Mouse (Mus musculus): Measurements from ENCODE around the gene Dock9.
A peak's percentile ranks its signal among the peaks of the same experiment; 100 is the strongest.
"Not testable (repeated sequence)": the region's sequence is repeated elsewhere in the genome, so short reads cannot be mapped to it uniquely, and the experiment has no call there.

Gene Dock9

GRCm38 (mm10) chr14:121727996-121728395 is 69.6 kb downstream of the Dock9 start:
- no peaks in the 10 kb centered on the region for H3K27me3 ChIP-seq (ENCODE audit: insufficient read depth, low read length)
- H3K9me3 ChIP-seq (ENCODE audit: low read length), result no peaks in the 10 kb centered on the region
- peaks cover 46% of the 10 kb centered on the region for H3K4me1 ChIP-seq (replicated peaks; ENCODE audit: low read depth, low read length)
- no peak overlapping the region for H3K4me3 ChIP-seq (replicated peaks; ENCODE audit: low read length)
- TF ChIP-seq CTCF (conservative IDR thresholded peaks at IDR 0.05; ENCODE audit: low read length), result no peak
- no peak for TF ChIP-seq POU5F1 (IDR thresholded peaks at IDR 0.05; ENCODE audit: borderline replicate concordance, low read length)
- TF ChIP-seq NANOG (IDR thresholded peaks at IDR 0.05; ENCODE audit: borderline replicate concordance, low read length), result no peak
- no peaks in the 10 kb centered on the region for H3K36me3 ChIP-seq (ENCODE audit: insufficient read depth, low read length)

DNA sequence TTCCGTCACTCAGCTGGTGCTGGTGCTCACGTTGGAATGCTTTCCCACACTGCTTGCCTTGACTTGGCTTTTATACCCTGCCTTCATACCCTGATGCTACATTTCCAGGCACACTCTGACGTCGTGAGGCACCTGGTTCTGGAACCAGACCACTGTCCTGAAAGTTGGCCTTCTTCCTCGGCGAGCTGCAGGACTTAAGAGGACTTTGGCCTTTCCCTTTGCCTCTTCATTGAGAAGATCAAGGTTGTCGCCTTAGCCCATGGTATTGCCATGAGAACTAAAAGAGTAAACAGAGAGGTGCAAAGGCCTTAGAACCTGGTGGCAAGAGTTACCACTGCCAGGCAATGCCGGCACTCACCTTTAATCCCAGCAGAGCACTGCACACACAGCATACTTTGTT is 73.1 kb downstream of the Dock9 start:
- TF ChIP-seq POU5F1 (IDR thresholded peaks at IDR 0.05; ENCODE audit: borderline replicate concordance, low read length) (no peak), NANOG (IDR thresholded peaks at IDR 0.05; ENCODE audit: borderline replicate concordance, low read length) (no peak), CTCF (conservative IDR thresholded peaks at IDR 0.05; ENCODE audit: low read length) (no peak)
- H3K4me3 ChIP-seq (replicated peaks; ENCODE audit: low read length), result no peak overlapping the region

GRCm38 (mm10) chr14:121722774-121723173 is 74.9 kb downstream of the Dock9 start:
- no peaks in the 10 kb centered on the region for H3K9me3 ChIP-seq (ENCODE audit: low read length)
- H3K36me3 ChIP-seq (ENCODE audit: insufficient read depth, low read length), result no peaks in the 10 kb centered on the region
- no peak overlapping the region for H3K4me3 ChIP-seq (replicated peaks; ENCODE audit: low read length)
- H3K4me1 ChIP-seq (replicated peaks; ENCODE audit: low read depth, low read length), result peaks cover 44% of the 10 kb centered on the region
- TF ChIP-seq NANOG (IDR thresholded peaks at IDR 0.05; ENCODE audit: borderline replicate concordance, low read length) (no peak), CTCF (conservative IDR thresholded peaks at IDR 0.05; ENCODE audit: low read length) (no peak), POU5F1 (IDR thresholded peaks at IDR 0.05; ENCODE audit: borderline replicate concordance, low read length) (no peak)
- H3K27me3 ChIP-seq (ENCODE audit: insufficient read depth, low read length), result no peaks in the 10 kb centered on the region

More for the DNA sequence above, 73.1 kb downstream of the Dock9 start:
- H3K4me1 ChIP-seq (replicated peaks; ENCODE audit: low read depth, low read length), result peaks cover 42% of the 10 kb centered on the region
- no peaks in the 10 kb centered on the region for H3K27me3 ChIP-seq (ENCODE audit: insufficient read depth, low read length)
- H3K9me3 ChIP-seq (ENCODE audit: low read length), result no peaks in the 10 kb centered on the region
- no peaks in the 10 kb centered on the region for H3K36me3 ChIP-seq (ENCODE audit: insufficient read depth, low read length)

GRCm38 (mm10) chr14:121721431-121721830 is 76.2 kb downstream of the Dock9 start:
- no peaks in the 10 kb centered on the region for H3K36me3 ChIP-seq (ENCODE audit: insufficient read depth, low read length)
- no peak overlapping the region for H3K4me3 ChIP-seq (replicated peaks; ENCODE audit: low read length)
- no peaks in the 10 kb centered on the region for H3K27me3 ChIP-seq (ENCODE audit: insufficient read depth, low read length)
- no peaks in the 10 kb centered on the region for H3K9me3 ChIP-seq (ENCODE audit: low read length)
- peaks cover 55% of the 10 kb centered on the region for H3K4me1 ChIP-seq (replicated peaks; ENCODE audit: low read depth, low read length)
- TF ChIP-seq NANOG (IDR thresholded peaks at IDR 0.05; ENCODE audit: borderline replicate concordance, low read length), result no peak
- no peak for TF ChIP-seq CTCF (conservative IDR thresholded peaks at IDR 0.05; ENCODE audit: low read length)
- TF ChIP-seq POU5F1 (IDR thresholded peaks at IDR 0.05; ENCODE audit: borderline replicate concordance, low read length), result no peak

GRCm38 (mm10) chr14:121719638-121720601 is 77.7 kb downstream of the Dock9 start:
- Histone ChIP-seq H3K9me3 (ENCODE audit: low read length) (no peaks in the 10 kb centered on the region), H3K4me1 (replicated peaks; ENCODE audit: low read depth, low read length) (peaks cover 56% of the 10 kb centered on the region), H3K36me3 (ENCODE audit: insufficient read depth, low read length) (no peaks in the 10 kb centered on the region), H3K4me3 (replicated peaks; ENCODE audit: low read length) (no peak overlapping the region), H3K27me3 (ENCODE audit: insufficient read depth, low read length) (no peaks in the 10 kb centered on the region)
- no peak for TF ChIP-seq CTCF (conservative IDR thresholded peaks at IDR 0.05; ENCODE audit: low read length)
- peak; percentile 97 for TF ChIP-seq NANOG (IDR thresholded peaks at IDR 0.05; ENCODE audit: borderline replicate concordance, low read length)

DNA sequence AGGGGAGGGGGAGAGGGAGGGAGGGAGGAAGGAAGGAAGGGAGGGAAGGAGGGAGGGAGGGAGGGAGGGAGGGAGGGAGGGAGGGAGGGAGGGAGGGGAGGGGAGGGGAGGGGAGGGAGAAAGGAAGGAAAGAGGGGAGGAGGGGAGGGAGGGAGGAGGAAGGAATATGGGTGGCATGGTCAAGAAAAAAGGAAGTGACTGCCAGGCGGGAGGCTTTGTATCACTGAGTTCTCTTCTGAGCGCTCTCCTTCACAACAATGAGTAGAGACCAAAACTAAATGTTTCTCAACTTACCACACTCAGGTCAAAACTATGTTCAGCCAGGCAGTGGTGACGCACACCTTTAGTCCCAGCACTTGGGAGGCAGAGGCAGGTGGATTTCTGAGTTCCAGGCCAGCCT is 82.8 kb downstream of the Dock9 start:
- H3K36me3 ChIP-seq (ENCODE audit: insufficient read depth, low read length); H3K27me3 ChIP-seq (ENCODE audit: insufficient read depth, low read length); H3K4me3 ChIP-seq (replicated peaks; ENCODE audit: low read length); H3K9me3 ChIP-seq (ENCODE audit: low read length): not testable (repeated sequence)
- H3K4me1 ChIP-seq (replicated peaks; ENCODE audit: low read depth, low read length), result peaks cover 55% of the 10 kb centered on the region

DNA sequence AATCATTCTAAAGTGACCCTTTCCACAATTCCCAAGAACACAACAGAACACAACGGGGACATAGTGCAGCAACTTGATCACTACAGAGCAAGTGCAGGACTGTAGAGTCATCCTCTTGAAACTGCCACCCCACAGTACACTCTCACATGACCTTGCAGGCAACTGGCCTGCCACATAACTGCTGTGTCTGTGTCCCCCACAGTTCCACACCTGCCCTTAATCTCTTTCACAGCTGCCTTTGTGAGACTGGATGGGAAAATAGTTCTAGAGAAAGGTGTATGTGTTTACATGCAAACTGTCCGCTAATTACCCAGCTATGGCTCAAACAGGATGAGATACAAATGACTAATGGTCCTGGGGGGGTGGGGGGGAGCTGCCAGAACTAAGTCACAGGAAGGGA is 83.4 kb downstream of the Dock9 start:
- Histone ChIP-seq H3K27me3 (ENCODE audit: insufficient read depth, low read length) (no peaks in the 10 kb centered on the region), H3K4me1 (replicated peaks; ENCODE audit: low read depth, low read length) (peaks cover 54% of the 10 kb centered on the region), H3K36me3 (ENCODE audit: insufficient read depth, low read length) (no peaks in the 10 kb centered on the region), H3K9me3 (ENCODE audit: low read length) (no peaks in the 10 kb centered on the region), H3K4me3 (replicated peaks; ENCODE audit: low read length) (no peak overlapping the region)
- TF ChIP-seq POU5F1 (IDR thresholded peaks at IDR 0.05; ENCODE audit: borderline replicate concordance, low read length) (no peak), NANOG (IDR thresholded peaks at IDR 0.05; ENCODE audit: borderline replicate concordance, low read length) (peak; percentile 52; the same call in 1 of the 2 replicates), CTCF (conservative IDR thresholded peaks at IDR 0.05; ENCODE audit: low read length) (no peak)

DNA sequence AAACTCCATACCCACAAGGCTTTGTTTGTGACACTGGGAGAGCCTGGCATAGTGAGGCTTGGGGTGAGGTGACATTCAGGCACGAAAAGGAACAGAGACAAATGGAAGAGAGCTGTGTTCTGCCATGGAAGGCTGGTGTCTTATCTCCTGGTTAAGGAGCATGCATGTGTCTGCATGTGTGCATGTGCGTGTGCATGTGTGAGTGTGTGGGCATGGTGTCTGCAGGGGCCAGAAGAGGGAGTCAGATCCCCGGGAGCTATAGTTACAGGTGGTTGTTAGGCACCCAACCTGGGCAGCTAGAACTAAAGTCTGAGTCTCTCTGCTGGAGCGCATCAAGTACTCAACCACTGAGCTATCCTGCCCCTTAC is 83.8 kb downstream of the Dock9 start:
- Histone ChIP-seq H3K36me3 (ENCODE audit: insufficient read depth, low read length) (no peaks in the 10 kb centered on the region), H3K4me3 (replicated peaks; ENCODE audit: low read length) (no peak overlapping the region), H3K27me3 (ENCODE audit: insufficient read depth, low read length) (no peaks in the 10 kb centered on the region), H3K9me3 (ENCODE audit: low read length) (no peaks in the 10 kb centered on the region), H3K4me1 (replicated peaks; ENCODE audit: low read depth, low read length) (peaks cover 55% of the 10 kb centered on the region)
- no peak for TF ChIP-seq CTCF (conservative IDR thresholded peaks at IDR 0.05; ENCODE audit: low read length)
- TF ChIP-seq NANOG (IDR thresholded peaks at IDR 0.05; ENCODE audit: borderline replicate concordance, low read length), result no peak
- no peak for TF ChIP-seq POU5F1 (IDR thresholded peaks at IDR 0.05; ENCODE audit: borderline replicate concordance, low read length)
